Comparison of ENCODE assay signal across 9 mouse cellular contexts in the genomic region with DNA sequence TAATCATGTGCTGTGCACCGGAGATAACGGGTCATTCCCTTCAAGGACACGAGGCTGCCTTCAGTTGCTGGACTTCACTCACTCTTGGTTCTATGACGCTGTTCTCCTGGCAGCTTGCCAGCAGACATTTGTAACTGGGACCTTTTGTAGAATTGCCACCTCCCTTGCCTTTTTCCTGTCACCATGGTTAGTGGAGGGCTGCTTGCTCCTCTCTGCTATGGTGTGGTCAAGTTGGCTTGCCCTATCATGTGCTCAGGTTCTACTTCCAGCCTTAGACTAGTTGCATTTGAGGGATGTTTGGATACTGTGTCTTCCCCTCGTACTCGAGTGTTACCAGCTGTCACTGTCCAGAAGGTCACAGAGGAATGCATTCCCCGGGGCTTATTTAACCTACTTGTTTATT.
DNase-seq lines count a peak whose midpoint lies in the region; ATAC-seq lines count a peak whose summit lies in the region.
"Had no signal": no experiment of that assay in that cellular context is flagged by ENCODE, and none has a peak within 500 bp of the region (broad histone marks: within the 10 kb centered on the region; RNA-seq: fewer than 3 reads in every experiment).

No protein-coding gene starts in this region.

- H3K27me3 ChIP-seq in midbrain, embryonic 14.5 days (ENCODE audit: control insufficient read depth, insufficient read depth, low read length): no peaks in the 10 kb centered on the region
- no peaks in the 10 kb centered on the region for H3K27me3 ChIP-seq in midbrain, embryonic 15.5 days (replicated peaks)
- H3K27me3 ChIP-seq: Patski had no signal

- intact Hi-C loops in gastrocnemius, postnatal 36 days (cut with DNase I): no loop called here

- peaks cover 15% of the 10 kb centered on the region for H3K4me1 ChIP-seq in midbrain, embryonic 14.5 days (ENCODE audit: control insufficient read depth, insufficient read depth, low read length)
- peaks cover 16% of the 10 kb centered on the region for H3K4me1 ChIP-seq in midbrain, embryonic 15.5 days

- no peak overlapping the region for H3K27ac ChIP-seq in midbrain, embryonic 14.5 days (replicated peaks; ENCODE audit: low read depth, low read length)
- H3K27ac ChIP-seq in midbrain, embryonic 15.5 days: no peak overlapping the region

- DNase-seq in midbrain, embryonic 14.5 days: peak; percentile 69
- DNase-seq in cerebellum, adult 18-20 months: peak; percentile 46 to 63
- DNase-seq in gastrocnemius, postnatal 36 days: peak; percentile 32 to 33
- DNase-seq in induced T-regulatory cell, adult 2 months (ENCODE audit: low read depth): peak; percentile 10
- peak; percentile 40 to 53 for DNase-seq in left cerebral cortex, adult 8-10 months (ENCODE audit: low spot score in 2 of 2)
- peak; percentile 3 to 6 for DNase-seq in natural killer cell, adult 2 months (ENCODE audit: low spot score in 2 of 2)

- 0 out of 2 replicates have a peak, but pooled peaks have one; percentile 24 for ATAC-seq in midbrain, embryonic 14.5 days (ENCODE audit: low FRiP score, low TSS enrichment)
- no peak; the same call in 1 of the 2 replicates for ATAC-seq in midbrain, embryonic 15.5 days (replicated peaks)
- ATAC-seq in inflammation-experienced regulatory T-cells, adult 6 months: no peak
- ATAC-seq: Patski had no signal

- no peak overlapping the region for H3K4me2 ChIP-seq in midbrain, embryonic 14.5 days (ENCODE audit: low read length)
- no peak overlapping the region for H3K4me2 ChIP-seq in midbrain, embryonic 15.5 days

- no peak overlapping the region for H3K4me3 ChIP-seq in midbrain, embryonic 14.5 days (replicated peaks; ENCODE audit: low read depth, low read length)
- no peak overlapping the region for H3K4me3 ChIP-seq in midbrain, embryonic 15.5 days

- H3K36me3 ChIP-seq in midbrain, embryonic 14.5 days (ENCODE audit: control insufficient read depth, insufficient read depth, low read length): no peaks in the 10 kb centered on the region
- no peaks in the 10 kb centered on the region for H3K36me3 ChIP-seq in midbrain, embryonic 15.5 days (replicated peaks)

- no peaks in the 10 kb centered on the region for H3K9me3 ChIP-seq in midbrain, embryonic 14.5 days (ENCODE audit: control insufficient read depth, low read length)
- no peaks in the 10 kb centered on the region for H3K9me3 ChIP-seq in midbrain, embryonic 15.5 days

- WGBS in midbrain, embryonic 14.5 days: 47% methylated on average over 7 of the region's 7 CpGs
- 37% methylated on average over 7 of the region's 7 CpGs for WGBS in midbrain, embryonic 15.5 days

- H3K9ac ChIP-seq in midbrain, embryonic 14.5 days (replicated peaks; ENCODE audit: low read length): no peak overlapping the region
- H3K9ac ChIP-seq in midbrain, embryonic 15.5 days: no peak overlapping the region

Comparison
In these comparisons a context has a peak if more than half of its experiments do, and no peak if none do; other contexts are left out.
1. DNase-seq: peak in every context shown above with its lines; median percentile 69 in midbrain, embryonic 14.5 days; 54 in cerebellum, adult 18-20 months; 46 in left cerebral cortex, adult 8-10 months; 32 in gastrocnemius, postnatal 36 days; 10 in induced T-regulatory cell, adult 2 months; 4 in natural killer cell, adult 2 months.